Mouse (Mus musculus): ENCODE data around the gene Prss44. TPM values are rescaled to one million over a fixed set of nuclear protein-coding genes. Genes with fewer than 3 reads are reported as not detected.

Gene Prss44
- total and polyA plus RNA-seq, 2 experiments from 2014 or later: 0.10 TPM; not detected in 1

DNA sequence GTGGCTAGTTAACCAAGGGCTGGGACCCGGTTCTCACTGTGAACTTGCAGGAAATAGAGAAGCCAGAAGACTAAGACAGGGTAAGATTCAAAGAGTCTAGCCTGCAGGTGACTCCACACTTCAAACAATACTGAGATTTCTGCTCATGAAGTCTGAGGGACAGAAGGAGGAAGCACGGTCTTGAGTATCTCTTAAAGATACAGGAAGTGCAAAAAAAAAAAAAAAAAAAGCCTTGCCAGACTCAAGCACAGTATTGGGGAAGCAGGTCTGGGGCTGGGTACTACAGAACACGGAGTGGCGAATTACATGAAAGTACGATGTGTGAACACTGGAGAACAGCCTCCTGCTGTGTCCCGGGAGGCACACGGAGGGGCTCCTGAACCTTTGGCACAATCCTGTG, 12.0 kb downstream of the Prss44 start:
- Histone ChIP-seq H3K9me3 (ENCODE audit: low read length) (no peaks in the 10 kb centered on the region), H3K4me3 (ENCODE audit: low read length) (no peak overlapping the region), H3K27me3 (ENCODE audit: insufficient read depth, low read length) (no peaks in the 10 kb centered on the region), H3K36me3 (ENCODE audit: insufficient read depth, low read length) (no peaks in the 10 kb centered on the region), H3K27ac (no peak overlapping the region), H3K4me2 (ENCODE audit: low read depth, low read length) (no peak overlapping the region), H3K9ac (replicated peaks; ENCODE audit: low read length) (no peak overlapping the region), H3K4me1 (ENCODE audit: insufficient read depth, low read length) (no peaks in the 10 kb centered on the region)
- WGBS: 45% methylated on average over 7 of the region's 7 CpGs
- no peak for ATAC-seq
- no peak for DNase-seq (ENCODE audit: low spot score)
- no peak for TF ChIP-seq CTCF (IDR thresholded peaks at IDR 0.05; ENCODE audit: low read depth)

DNA sequence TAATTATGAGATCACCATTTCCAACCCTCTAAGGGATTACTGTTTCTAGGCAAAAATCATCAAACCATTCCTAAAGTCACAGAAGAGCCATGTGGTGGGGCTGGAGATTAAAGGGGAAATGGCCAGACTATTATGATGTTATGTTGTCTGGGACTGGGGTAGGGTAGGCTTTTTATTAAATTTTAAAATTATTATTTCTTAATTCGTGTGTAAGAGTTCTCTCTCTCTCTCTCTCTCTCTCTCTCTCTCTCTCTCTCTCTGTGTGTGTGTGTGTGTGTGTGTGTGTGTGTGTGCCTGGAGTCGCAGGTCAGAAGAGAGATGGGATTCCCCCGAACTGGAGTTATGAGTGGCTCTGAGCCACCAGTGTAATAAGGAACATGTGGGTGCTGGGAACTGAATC, 12.6 kb downstream of the Prss44 start, which contains the start of gene Prss43:
TSS of gene Prss43 (plus strand) at position 301 of the 400 bp plus-strand sequence.
- H3K9me3 ChIP-seq (ENCODE audit: low read length): no peaks in the 10 kb centered on the region
- ATAC-seq (no peak), DNase-seq (ENCODE audit: low spot score) (no peak)
- 67% methylated on average over 3 of the region's 3 CpGs for WGBS
- H3K27ac ChIP-seq: no peak within 1 kb of the TSS
- no peak within 1 kb of the TSS for H3K4me2 ChIP-seq (ENCODE audit: low read depth, low read length)
- no peak within 1 kb of the TSS for H3K9ac ChIP-seq (replicated peaks; ENCODE audit: low read length)
- H3K4me1 ChIP-seq (ENCODE audit: insufficient read depth, low read length): no peaks in the 10 kb centered on the region
- no peaks in the 10 kb centered on the region for H3K27me3 ChIP-seq (ENCODE audit: insufficient read depth, low read length)
- H3K4me3 ChIP-seq (ENCODE audit: low read length): no peak within 1 kb of the TSS
- H3K36me3 ChIP-seq (ENCODE audit: insufficient read depth, low read length): no peaks in the 10 kb centered on the region
- TF ChIP-seq CTCF (IDR thresholded peaks at IDR 0.05; ENCODE audit: low read depth): no peak

DNA sequence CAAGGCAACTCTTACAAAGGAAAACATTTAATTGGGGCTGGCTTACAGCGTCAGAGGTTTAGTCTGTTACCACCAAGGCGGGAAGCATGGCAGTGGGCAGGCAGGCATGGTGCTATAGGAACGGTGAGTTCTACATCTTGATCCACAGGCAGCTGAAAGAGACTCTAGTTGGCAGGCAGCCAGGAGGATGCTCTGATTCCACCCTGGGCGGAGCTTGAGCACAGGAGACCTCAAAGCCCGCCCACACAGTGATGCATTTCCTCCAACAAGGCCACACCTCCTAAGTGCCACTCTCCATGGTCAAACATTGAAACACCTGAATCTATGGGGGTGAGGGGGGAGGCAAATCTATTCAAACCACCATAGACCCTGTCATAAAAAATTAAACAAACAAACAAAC, 19.2 kb downstream of the Prss44 start:
- DNase-seq (ENCODE audit: low spot score) (no peak), ATAC-seq (no peak)
- TF ChIP-seq CTCF (IDR thresholded peaks at IDR 0.05; ENCODE audit: low read depth): no peak
- Histone ChIP-seq H3K9me3 (ENCODE audit: low read length) (no peaks in the 10 kb centered on the region), H3K36me3 (ENCODE audit: insufficient read depth, low read length) (no peaks in the 10 kb centered on the region), H3K4me2 (ENCODE audit: low read depth, low read length) (no peak overlapping the region), H3K9ac (replicated peaks; ENCODE audit: low read length) (no peak overlapping the region), H3K27me3 (ENCODE audit: insufficient read depth, low read length) (no peaks in the 10 kb centered on the region), H3K27ac (no peak overlapping the region), H3K4me1 (ENCODE audit: insufficient read depth, low read length) (no peaks in the 10 kb centered on the region), H3K4me3 (ENCODE audit: low read length) (no peak overlapping the region)
- WGBS: 72% methylated on average over 5 of the region's 5 CpGs

DNA sequence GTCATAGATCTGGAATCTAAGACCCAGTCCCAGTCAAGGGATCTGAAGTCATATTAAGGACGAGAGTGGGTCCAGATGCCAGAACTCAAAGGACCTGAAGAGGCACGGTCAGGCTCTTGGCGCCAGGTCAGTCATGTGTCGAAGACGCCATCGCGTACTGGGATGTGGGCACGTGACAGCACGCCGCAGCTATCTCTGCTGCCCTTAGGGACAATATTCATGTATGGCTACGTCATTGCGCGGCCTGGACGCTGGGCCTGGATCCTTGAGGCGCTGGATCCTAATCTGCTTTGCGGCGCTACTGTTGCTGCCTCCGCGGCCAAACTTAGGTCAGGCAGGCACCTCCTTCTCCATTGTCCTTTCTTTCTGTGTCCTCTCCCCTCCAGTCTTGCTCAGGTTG, 20.6 kb downstream of the Prss44 start, which contains the start of gene Prss45:
TSS of gene Prss45 (plus strand) at position 178 of the 400 bp plus-strand sequence.
- H3K9ac ChIP-seq (replicated peaks; ENCODE audit: low read length): no peak within 1 kb of the TSS
- H3K27me3 ChIP-seq (ENCODE audit: insufficient read depth, low read length): no peaks in the 10 kb centered on the region
- H3K4me2 ChIP-seq (ENCODE audit: low read depth, low read length): no peak within 1 kb of the TSS
- no peaks in the 10 kb centered on the region for H3K36me3 ChIP-seq (ENCODE audit: insufficient read depth, low read length)
- H3K9me3 ChIP-seq (ENCODE audit: low read length): no peaks in the 10 kb centered on the region
- 82% methylated on average over 19 of the region's 19 CpGs for WGBS
- DNase-seq (ENCODE audit: low spot score) (no peak), ATAC-seq (no peak)
- no peak for TF ChIP-seq CTCF (IDR thresholded peaks at IDR 0.05; ENCODE audit: low read depth)
- H3K4me3 ChIP-seq (ENCODE audit: low read length): no peak within 1 kb of the TSS
- H3K27ac ChIP-seq: 0 out of 2 replicates have a peak within 1 kb of the TSS, but pooled peaks have one; percentile 58
- no peaks in the 10 kb centered on the region for H3K4me1 ChIP-seq (ENCODE audit: insufficient read depth, low read length)

DNA sequence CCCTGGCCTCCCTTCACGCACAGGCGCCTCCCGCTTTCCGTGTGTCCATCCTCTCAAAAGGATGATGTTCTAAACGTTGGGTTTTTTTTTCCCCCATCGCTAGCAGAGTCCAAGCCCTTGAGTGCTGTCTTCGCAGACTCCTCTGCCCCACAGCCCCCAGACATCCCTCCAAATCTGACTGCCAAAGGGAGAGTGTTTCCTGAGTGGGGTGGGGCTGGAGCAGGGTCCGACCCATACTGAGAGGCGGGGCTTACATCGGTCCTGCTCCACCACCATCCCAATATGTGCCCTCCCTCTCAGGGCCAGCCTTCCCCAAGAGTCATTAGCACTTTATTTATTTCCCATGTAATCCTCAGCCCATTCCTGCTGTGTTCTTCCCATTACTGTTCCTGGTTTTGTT, 21.2 kb downstream of the Prss44 start:
- Histone ChIP-seq H3K27me3 (ENCODE audit: insufficient read depth, low read length) (no peaks in the 10 kb centered on the region), H3K9ac (replicated peaks; ENCODE audit: low read length) (no peak overlapping the region), H3K27ac (no peak overlapping the region), H3K4me1 (ENCODE audit: insufficient read depth, low read length) (no peaks in the 10 kb centered on the region), H3K4me3 (ENCODE audit: low read length) (no peak overlapping the region), H3K4me2 (ENCODE audit: low read depth, low read length) (no peak overlapping the region), H3K36me3 (ENCODE audit: insufficient read depth, low read length) (no peaks in the 10 kb centered on the region), H3K9me3 (ENCODE audit: low read length) (no peaks in the 10 kb centered on the region)
- TF ChIP-seq CTCF (IDR thresholded peaks at IDR 0.05; ENCODE audit: low read depth): no peak
- ATAC-seq: no peak
- DNase-seq (ENCODE audit: low spot score): no peak
- WGBS: 48% methylated on average over 10 of the region's 10 CpGs

DNA sequence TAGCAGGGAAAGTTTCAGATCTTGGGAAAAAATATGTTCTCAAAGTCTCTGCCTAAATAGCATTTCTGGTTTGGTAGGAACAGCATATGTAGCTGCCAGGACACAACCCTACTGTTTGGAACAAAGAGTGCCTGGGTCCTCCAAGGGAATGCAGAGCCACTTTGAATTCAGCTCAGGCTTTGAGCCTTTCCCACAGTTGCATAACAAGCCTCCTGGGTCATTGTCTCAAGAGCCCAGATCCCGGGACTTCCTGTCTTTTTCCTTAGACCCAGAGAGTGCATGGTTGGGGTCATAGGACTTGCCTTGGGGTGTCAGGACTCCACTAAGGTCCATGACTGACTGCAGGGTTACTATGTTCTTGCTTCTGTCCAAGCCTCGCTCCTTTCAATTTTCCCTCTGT, 22.3 kb downstream of the Prss44 start:
- Histone ChIP-seq H3K4me1 (ENCODE audit: insufficient read depth, low read length) (no peaks in the 10 kb centered on the region), H3K27me3 (ENCODE audit: insufficient read depth, low read length) (no peaks in the 10 kb centered on the region), H3K36me3 (ENCODE audit: insufficient read depth, low read length) (no peaks in the 10 kb centered on the region), H3K9me3 (ENCODE audit: low read length) (no peaks in the 10 kb centered on the region), H3K4me3 (ENCODE audit: low read length) (no peak overlapping the region), H3K9ac (replicated peaks; ENCODE audit: low read length) (no peak overlapping the region), H3K27ac (peak overlapping the region; percentile 58; the same call in 1 of the 2 replicates), H3K4me2 (ENCODE audit: low read depth, low read length) (no peak overlapping the region)
- WGBS: 55% methylated on average over 2 of the region's 2 CpGs
- peak; percentile 52 for DNase-seq (ENCODE audit: low spot score)
- ATAC-seq: peak; percentile 80; the same call in 1 of the 2 replicates
- no peak for TF ChIP-seq CTCF (IDR thresholded peaks at IDR 0.05; ENCODE audit: low read depth)

DNA sequence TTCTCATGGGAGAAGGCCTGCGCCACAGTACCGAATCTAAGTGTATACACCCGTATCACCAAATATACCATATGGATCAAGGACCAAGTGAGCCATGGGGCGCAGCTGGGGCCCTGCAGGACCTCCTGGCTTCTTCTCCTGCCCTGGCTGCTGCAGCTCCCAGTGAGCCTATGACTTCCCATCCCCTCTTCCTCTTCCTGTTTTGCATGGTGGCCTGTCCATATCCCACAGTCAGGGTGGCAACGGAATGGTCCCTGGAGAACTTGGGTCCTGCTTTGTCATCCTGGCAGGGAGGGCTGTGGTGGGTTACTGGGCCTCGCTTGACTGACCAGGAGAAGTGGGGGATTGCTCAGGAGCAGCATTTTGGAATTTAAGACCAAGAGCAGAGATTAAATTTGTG, 27.1 kb downstream of the Prss44 start:
- 67% methylated on average over 6 of the region's 6 CpGs for WGBS
- Histone ChIP-seq H3K27ac (no peak overlapping the region), H3K4me3 (ENCODE audit: low read length) (no peak overlapping the region), H3K36me3 (ENCODE audit: insufficient read depth, low read length) (no peaks in the 10 kb centered on the region), H3K9ac (replicated peaks; ENCODE audit: low read length) (no peak overlapping the region), H3K9me3 (ENCODE audit: low read length) (no peaks in the 10 kb centered on the region), H3K4me1 (ENCODE audit: insufficient read depth, low read length) (no peaks in the 10 kb centered on the region), H3K4me2 (ENCODE audit: low read depth, low read length) (no peak overlapping the region), H3K27me3 (ENCODE audit: insufficient read depth, low read length) (no peaks in the 10 kb centered on the region)
- ATAC-seq: no peak
- no peak for DNase-seq (ENCODE audit: low spot score)
- TF ChIP-seq CTCF (IDR thresholded peaks at IDR 0.05; ENCODE audit: low read depth): no peak

All from hindbrain, postnatal 0 days (tissue).